Mouse (Mus musculus): ENCODE measurements at regions not wholly inside any gene's neighbourhood (a gene's known extent, or its start where the extent isn't known, plus 50 kb on each side); places are given as distances from the start of the nearest gene placed in this dataset.

DNA sequence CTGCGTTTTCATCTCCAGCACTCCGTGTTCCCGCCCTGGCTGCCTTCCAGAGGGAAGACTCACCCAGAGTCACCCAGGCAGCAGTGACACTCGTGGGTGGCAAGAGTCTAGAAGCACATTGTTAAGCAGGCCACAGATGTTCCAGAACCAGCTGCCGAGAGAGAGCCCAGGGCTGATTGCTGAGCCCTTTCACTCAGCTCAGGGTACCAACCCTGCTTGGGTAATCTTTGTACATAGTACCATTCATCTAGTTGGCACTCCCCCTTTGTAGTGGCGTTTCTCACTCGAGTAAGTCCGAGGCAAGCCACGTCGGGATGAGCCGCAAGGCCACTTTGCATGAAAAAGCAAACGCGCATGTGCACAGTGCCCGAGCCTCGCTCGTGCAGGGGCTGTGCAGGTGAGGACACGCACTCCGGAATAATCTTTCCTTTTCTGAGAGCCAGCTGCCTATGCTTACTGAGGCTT is 156.9 kb downstream of the Zfp281 start:
- no peak for DNase-seq (ENCODE audit: low spot score in 2 of 2)

DNA sequence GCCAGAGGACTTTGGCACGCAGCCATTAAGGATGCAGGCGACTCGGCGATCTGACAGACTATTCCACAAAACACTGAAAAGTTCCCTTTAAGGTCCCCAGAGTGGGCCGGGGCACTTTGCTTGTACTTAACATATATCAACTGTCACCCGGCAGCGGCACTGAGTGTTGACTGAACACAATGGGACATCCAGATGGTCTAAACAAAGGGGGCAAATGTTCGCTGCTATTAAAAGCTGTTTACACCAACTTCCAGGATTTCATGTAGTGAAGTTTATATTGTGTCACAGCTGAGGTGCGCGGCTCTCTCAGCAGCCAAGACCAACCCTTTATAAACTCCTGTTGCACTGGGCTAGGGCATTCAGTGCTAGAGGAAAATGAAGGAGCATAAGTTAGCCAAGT is 157.6 kb downstream of the Zfp281 start:
- no peak for DNase-seq (ENCODE audit: low spot score in 2 of 2)

DNA sequence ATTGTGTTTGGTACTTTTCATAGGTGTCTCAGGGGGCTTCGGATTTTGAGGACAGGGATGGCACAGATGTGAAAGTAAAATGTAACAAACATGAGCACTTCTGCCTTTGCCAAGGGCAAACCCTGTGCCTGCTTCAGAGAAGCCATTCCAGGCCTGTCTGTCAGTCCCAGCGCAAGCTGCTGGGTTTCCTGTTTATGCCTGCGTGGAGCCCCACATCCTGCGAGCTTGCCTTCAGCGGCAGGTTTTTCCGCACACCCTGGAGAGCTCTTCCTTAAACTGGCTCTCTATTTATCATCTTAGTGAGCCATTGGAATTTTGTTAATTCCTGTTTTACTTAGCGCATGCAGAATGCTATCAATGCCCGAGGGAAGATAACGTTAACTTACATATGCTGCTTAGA is 159.5 kb downstream of the Zfp281 start:
- no peak for DNase-seq (ENCODE audit: low spot score in 2 of 2)

DNA sequence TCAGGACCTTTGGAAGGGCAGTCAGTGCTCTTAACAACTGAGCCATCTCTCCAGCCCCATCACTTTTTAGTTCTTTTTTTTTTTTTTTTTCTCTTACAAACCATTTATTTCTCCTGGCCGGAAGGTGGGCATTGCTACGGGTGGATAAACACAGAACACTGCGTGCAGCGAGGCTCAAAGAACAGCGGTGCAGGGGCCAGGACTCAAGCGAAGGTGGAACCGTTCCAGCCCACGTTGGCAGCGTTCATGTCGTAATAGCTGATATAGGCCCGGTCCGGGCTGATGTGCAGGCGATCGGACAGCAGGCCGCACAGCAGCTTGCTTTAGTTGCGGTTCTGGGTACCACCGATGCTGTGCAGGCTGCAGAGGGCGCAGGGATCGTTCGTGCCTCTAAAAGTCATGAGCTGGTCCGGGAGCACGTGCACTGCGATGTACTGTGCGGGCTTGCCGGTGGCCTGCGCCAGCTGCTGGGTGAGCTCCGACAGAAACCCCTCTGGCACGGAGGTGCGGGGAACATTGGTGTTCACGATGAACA is 164.3 kb downstream of the Zfp281 start:
- DNase-seq (ENCODE audit: low spot score in 2 of 2): no peak

DNA sequence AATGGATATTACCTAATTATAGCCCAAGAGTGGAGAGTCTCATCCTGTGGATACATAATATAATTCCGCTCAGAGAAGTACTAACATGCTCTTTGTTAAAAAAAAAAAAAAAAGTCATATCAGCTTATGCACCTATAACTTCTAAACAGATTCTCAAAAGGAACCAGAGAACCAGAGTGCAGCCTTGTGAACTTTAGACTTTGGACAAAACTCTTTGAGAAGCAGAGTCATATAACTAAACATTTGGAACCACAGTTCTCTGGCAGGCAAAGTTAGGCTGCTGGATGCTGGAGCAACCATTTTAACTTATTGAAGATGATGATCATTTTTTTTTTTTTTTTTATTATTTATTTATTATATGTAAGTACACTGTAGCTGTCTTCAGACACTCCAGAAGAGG is 166.9 kb downstream of the Zfp281 start:
- DNase-seq (ENCODE audit: low spot score in 2 of 2): no peak
